Mouse (Mus musculus): ENCODE measurements around the gene 1810043G02Rik.

DNA sequence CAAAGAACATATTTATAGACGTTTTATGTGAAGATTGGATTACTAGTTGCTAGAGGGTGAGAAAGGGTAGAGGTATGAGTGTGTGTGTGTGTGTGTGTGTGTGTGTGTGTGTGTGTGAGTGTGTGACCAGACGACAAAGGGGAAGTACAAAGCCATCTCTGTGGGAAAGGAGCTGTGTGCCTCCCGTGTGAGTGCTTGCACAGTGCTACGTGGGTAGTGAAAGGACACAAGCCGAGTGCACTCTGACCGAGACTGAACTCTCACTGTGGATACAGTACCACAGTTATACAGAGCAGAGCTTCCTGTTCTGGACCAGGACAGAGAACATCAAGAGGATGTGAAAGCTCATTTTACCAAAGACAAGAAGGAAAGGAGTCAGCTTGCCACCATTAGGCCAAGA lies 14.4 kb upstream of the 1810043G02Rik start:
- no peak for TF ChIP-seq CTCF (IDR thresholded peaks at IDR 0.05; ENCODE audit: control insufficient read depth, insufficient read depth, insufficient read length)
- no peak for TF ChIP-seq MAX (IDR thresholded peaks at IDR 0.05)
- no peak for TF ChIP-seq USF1 (IDR thresholded peaks at IDR 0.05; ENCODE audit: low read depth)
- TF ChIP-seq CEBPB (IDR thresholded peaks at IDR 0.05; ENCODE audit: low read depth), result no peak
- no peak for TF ChIP-seq MYOD1 (IDR thresholded peaks at IDR 0.05; ENCODE audit: control insufficient read depth, insufficient read length, low read depth)
- no peak for TF ChIP-seq MYOG (IDR thresholded peaks at IDR 0.05; ENCODE audit: control insufficient read depth, extremely low read depth, insufficient read length)
